Mouse (Mus musculus) lung, embryonic 15.5 days (tissue): Measurements from ENCODE around the gene Lgmn. TPM values are rescaled to one million over a fixed set of nuclear protein-coding genes. Genes with fewer than 3 reads are reported as not detected.

Source experiments
- ATAC-seq: fragments of 200-750 bp; cut with Nextera tagmentation; 2 replicates; pipeline ENCODE4 v1.8.0; 2017; ENCODE audit warnings: moderate number of reproducible peaks, borderline replicate concordance; ENCODE audit not compliant: low FRiP score, low TSS enrichment; ENCODE audit errors: extremely low read depth
- H3K27ac ChIP-seq: fragments of 300-500 bp; sonication (generic); 2 replicates; pipeline ENCODE4 v1.5.1; 2015; ENCODE audit warnings: moderate library complexity, mild to moderate bottlenecking, inconsistent platforms
- H3K27me3 ChIP-seq: fragments of 300-500 bp; sonication (generic); 2 replicates; pipeline ENCODE4 v1.6.1; 2015; ENCODE audit warnings: inconsistent platforms
- H3K36me3 ChIP-seq: fragments of 300-500 bp; sonication (generic); 2 replicates; pipeline ENCODE4 v1.6.1; 2015; ENCODE audit warnings: inconsistent platforms
- H3K4me1 ChIP-seq: fragments of 300-500 bp; sonication (generic); 2 replicates; pipeline ENCODE4 v1.6.1; 2015; ENCODE audit warnings: inconsistent platforms
- H3K4me2 ChIP-seq: fragments of 300-500 bp; sonication (generic); 2 replicates; pipeline ENCODE4 v1.6.1; 2015; ENCODE audit warnings: inconsistent platforms, mild to moderate bottlenecking, moderate library complexity
- H3K4me3 ChIP-seq: fragments of 300-500 bp; sonication (generic); 2 replicates; pipeline ENCODE4 v1.5.1; 2015; ENCODE audit warnings: mild to moderate bottlenecking, inconsistent platforms
- H3K9ac ChIP-seq: fragments of 300-500 bp; sonication (generic); 2 replicates; pipeline ENCODE4 v1.6.1; 2015; ENCODE audit warnings: inconsistent platforms
- H3K9me3 ChIP-seq: fragments of 300-500 bp; sonication (generic); 2 replicates; pipeline ENCODE4 v1.6.1; 2016; ENCODE audit warnings: inconsistent platforms
- WGBS: fragments of 180-500 bp; shearing (Covaris S2); methylation state at CpG from one replicate; pipeline ENCODE4 v1.1.7; 2015; 5-methylcytosine and 5-hydroxymethylcytosine counted together
- polyA plus RNA-seq: library from polyadenylated mRNA; unstranded; fragments of >200 nt; fragmentation: Nextera tagmentation; extraction: Ambion mirVana; gene quantifications from 2 replicates; pipeline ENCODE4 v1.2.1, GENCODE M21; 2015

Lgmn gene
- polyA plus RNA-seq, 1 experiment from 2014 or later = 127 TPM

GRCm38 (mm10) chr12:102451126-102451851 lies 11.7 kb upstream of the Lgmn start:
- ATAC-seq = no peak
- H3K9ac ChIP-seq = no peak overlapping the region
- no peaks in the 10 kb centered on the region for H3K36me3 ChIP-seq
- no peaks in the 10 kb centered on the region for H3K9me3 ChIP-seq
- H3K4me3 ChIP-seq = no peak overlapping the region
- 75% methylated on average over 8 of the region's 8 CpGs for WGBS
- peaks cover 9% of the 10 kb centered on the region for H3K4me1 ChIP-seq
- no peaks in the 10 kb centered on the region for H3K27me3 ChIP-seq
- H3K4me2 ChIP-seq = no peak overlapping the region
- H3K27ac ChIP-seq = peak overlapping the region; percentile 37; the same call in 1 of the 2 replicates

GRCm38 (mm10) chr12:102450437-102450836 lies 10.8 kb upstream of the Lgmn start:
- H3K4me1 ChIP-seq = peaks cover 9% of the 10 kb centered on the region
- ATAC-seq = peak; percentile 23; the same call in 1 of the 2 replicates
- H3K27me3 ChIP-seq = no peaks in the 10 kb centered on the region
- H3K9ac ChIP-seq = no peak overlapping the region
- no peak overlapping the region for H3K4me2 ChIP-seq
- 0 out of 2 replicates have a peak overlapping the region, but pooled peaks have one; percentile 5 for H3K27ac ChIP-seq
- H3K9me3 ChIP-seq = no peaks in the 10 kb centered on the region
- no peak overlapping the region for H3K4me3 ChIP-seq
- 41% methylated on average over 10 of the region's 10 CpGs for WGBS
- H3K36me3 ChIP-seq = no peaks in the 10 kb centered on the region

- no peak for ATAC-seq
- H3K9ac ChIP-seq = no peak overlapping the region
- 61% methylated on average over 4 of the region's 4 CpGs for WGBS
- peaks cover under 1% of the 10 kb centered on the region for H3K4me1 ChIP-seq
- no peak overlapping the region for H3K27ac ChIP-seq
- H3K4me2 ChIP-seq = no peak overlapping the region
- no peak overlapping the region for H3K4me3 ChIP-seq
- no peaks in the 10 kb centered on the region for H3K36me3 ChIP-seq
- no peaks in the 10 kb centered on the region for H3K9me3 ChIP-seq
- H3K27me3 ChIP-seq = no peaks in the 10 kb centered on the region
Observed at GRCm38 (mm10) chr12:102445436-102445835, 5.8 kb upstream of the Lgmn start.

- no peak overlapping the region for H3K9ac ChIP-seq
- ATAC-seq = no peak
- H3K27me3 ChIP-seq = no peaks in the 10 kb centered on the region
- no peak overlapping the region for H3K4me2 ChIP-seq
- H3K4me3 ChIP-seq = no peak overlapping the region
- WGBS = 80% methylated on average over 5 of the region's 5 CpGs
- H3K9me3 ChIP-seq = no peaks in the 10 kb centered on the region
- no peak overlapping the region for H3K27ac ChIP-seq
- peaks cover 4% of the 10 kb centered on the region; the same call in 1 of the 2 replicates for H3K4me1 ChIP-seq
- no peaks in the 10 kb centered on the region for H3K36me3 ChIP-seq
Observed at GRCm38 (mm10) chr12:102443676-102444075, 4.1 kb upstream of the Lgmn start.

- H3K36me3 ChIP-seq = no peaks in the 10 kb centered on the region
- H3K27me3 ChIP-seq = no peaks in the 10 kb centered on the region
- H3K9me3 ChIP-seq = no peaks in the 10 kb centered on the region
- no peak overlapping the region for H3K9ac ChIP-seq
- peaks cover 12% of the 10 kb centered on the region for H3K4me1 ChIP-seq
- H3K27ac ChIP-seq = no peak overlapping the region
- WGBS = 81% methylated on average over 15 of the region's 15 CpGs
- ATAC-seq = no peak
- no peak overlapping the region for H3K4me2 ChIP-seq
- H3K4me3 ChIP-seq = no peak overlapping the region
Observed at GRCm38 (mm10) chr12:102442639-102443038, 3.0 kb upstream of the Lgmn start.

DNA sequence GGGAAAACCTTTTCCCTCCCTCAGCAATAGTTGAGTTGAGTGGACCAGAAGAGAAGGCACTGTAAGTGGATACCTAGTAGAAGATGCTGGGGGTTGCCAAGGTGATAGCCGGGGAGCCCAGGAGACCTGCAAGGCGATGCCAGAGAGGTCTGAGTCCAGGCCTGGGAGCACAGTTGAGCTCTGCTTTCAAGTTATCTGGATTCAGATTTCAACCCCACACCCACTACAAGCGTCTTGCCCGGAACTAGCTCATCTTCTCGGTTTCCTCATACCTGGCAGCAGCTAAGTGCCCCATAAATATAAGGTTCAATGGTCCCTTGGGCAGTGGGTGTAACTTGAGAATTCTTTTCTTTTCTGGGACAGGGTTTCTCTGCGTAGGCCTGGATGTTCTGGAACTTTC lies 1.5 kb upstream of the Lgmn start:
- H3K36me3 ChIP-seq = no peaks in the 10 kb centered on the region
- 80% methylated on average over 6 of the region's 6 CpGs for WGBS
- no peak overlapping the region for H3K9ac ChIP-seq
- no peaks in the 10 kb centered on the region for H3K27me3 ChIP-seq
- H3K4me3 ChIP-seq = no peak overlapping the region
- no peaks in the 10 kb centered on the region for H3K9me3 ChIP-seq
- no peak for ATAC-seq
- no peak overlapping the region for H3K4me2 ChIP-seq
- H3K27ac ChIP-seq = no peak overlapping the region
- H3K4me1 ChIP-seq = peaks cover 25% of the 10 kb centered on the region

- ATAC-seq = no peak
- no peak overlapping the region for H3K4me3 ChIP-seq
- H3K27ac ChIP-seq = no peak overlapping the region
- H3K4me1 ChIP-seq = peaks cover 25% of the 10 kb centered on the region
- H3K36me3 ChIP-seq = no peaks in the 10 kb centered on the region
- no peak overlapping the region for H3K9ac ChIP-seq
- H3K9me3 ChIP-seq = no peaks in the 10 kb centered on the region
- no peaks in the 10 kb centered on the region for H3K27me3 ChIP-seq
- H3K4me2 ChIP-seq = no peak overlapping the region
- WGBS = 76% methylated on average over 7 of the region's 7 CpGs
Observed at GRCm38 (mm10) chr12:102440551-102440950, 938 bp upstream of the Lgmn start.

DNA sequence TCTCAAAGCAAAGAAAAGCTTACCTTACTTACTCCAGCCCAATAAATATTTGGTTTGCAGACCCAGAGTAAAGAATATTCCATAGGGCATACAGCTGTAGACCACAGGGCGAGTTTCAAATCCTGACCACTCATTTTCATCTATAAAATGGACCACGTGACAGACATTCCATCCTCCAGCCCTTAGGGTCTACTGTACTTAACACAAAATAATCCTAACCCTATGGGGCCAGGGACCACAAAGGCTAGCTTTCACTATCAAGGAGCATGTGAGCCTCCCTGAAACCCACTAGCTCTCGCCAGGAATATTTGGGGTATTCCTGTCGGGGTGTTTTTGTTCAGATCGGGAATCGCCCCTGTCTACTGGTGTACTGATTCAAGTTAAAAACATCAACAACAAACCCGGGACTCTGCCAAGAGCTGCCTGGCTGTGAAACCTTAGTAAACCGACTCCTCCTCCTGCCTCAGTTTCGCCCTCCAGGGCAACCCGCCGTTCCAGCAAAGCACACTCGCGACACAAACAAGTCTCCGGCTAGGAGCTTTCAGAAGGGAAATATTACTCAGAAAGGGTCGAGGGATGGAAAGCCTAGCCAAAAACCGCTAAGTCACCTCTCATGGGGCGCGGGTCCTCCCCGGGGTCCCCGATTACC lies 506 bp downstream of the Lgmn start:
- no peaks in the 10 kb centered on the region for H3K27me3 ChIP-seq
- no peaks in the 10 kb centered on the region for H3K36me3 ChIP-seq
- peak overlapping the region; percentile 61 for H3K4me3 ChIP-seq
- 2% methylated on average over 20 of the region's 20 CpGs for WGBS
- peaks cover 25% of the 10 kb centered on the region for H3K4me1 ChIP-seq
- H3K4me2 ChIP-seq = peak overlapping the region; percentile 62
- ATAC-seq = peak; percentile 23; the same call in 1 of the 2 replicates
- peak overlapping the region; percentile 59 for H3K9ac ChIP-seq
- H3K27ac ChIP-seq = no peak overlapping the region
- H3K9me3 ChIP-seq = no peaks in the 10 kb centered on the region

DNA sequence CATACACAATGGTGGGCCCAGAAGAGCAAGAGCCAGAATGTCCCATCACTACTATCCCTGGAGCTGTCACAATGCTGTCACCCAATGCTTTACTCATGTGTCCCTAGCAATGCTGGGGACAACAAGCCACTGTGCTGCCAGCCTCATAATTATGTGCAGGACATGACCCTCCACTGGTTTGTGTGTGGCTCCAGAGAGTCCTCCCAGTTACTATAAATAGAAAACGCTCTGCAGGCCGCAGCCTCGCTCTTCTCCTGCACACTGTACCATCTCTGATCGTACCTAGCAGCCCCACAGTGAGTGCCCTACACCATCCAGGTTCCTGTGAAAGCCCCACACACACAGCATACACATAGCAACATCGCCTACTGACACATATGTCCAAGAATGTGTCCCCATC lies 1.7 kb downstream of the Lgmn start:
- WGBS = 63% methylated on average over 5 of the region's 5 CpGs
- H3K9me3 ChIP-seq = no peaks in the 10 kb centered on the region
- no peaks in the 10 kb centered on the region for H3K27me3 ChIP-seq
- peaks cover 25% of the 10 kb centered on the region for H3K4me1 ChIP-seq
- peak overlapping the region; percentile 62 for H3K4me2 ChIP-seq
- peak overlapping the region; percentile 58 for H3K27ac ChIP-seq
- H3K4me3 ChIP-seq = peak overlapping the region; percentile 61
- peak; percentile 44; the same call in 1 of the 2 replicates for ATAC-seq
- H3K9ac ChIP-seq = no peak overlapping the region
- no peaks in the 10 kb centered on the region for H3K36me3 ChIP-seq

- no peaks in the 10 kb centered on the region for H3K9me3 ChIP-seq
Observed at GRCm38 (mm10) chr12:102436939-102437526, 2.6 kb downstream of the Lgmn start.

DNA sequence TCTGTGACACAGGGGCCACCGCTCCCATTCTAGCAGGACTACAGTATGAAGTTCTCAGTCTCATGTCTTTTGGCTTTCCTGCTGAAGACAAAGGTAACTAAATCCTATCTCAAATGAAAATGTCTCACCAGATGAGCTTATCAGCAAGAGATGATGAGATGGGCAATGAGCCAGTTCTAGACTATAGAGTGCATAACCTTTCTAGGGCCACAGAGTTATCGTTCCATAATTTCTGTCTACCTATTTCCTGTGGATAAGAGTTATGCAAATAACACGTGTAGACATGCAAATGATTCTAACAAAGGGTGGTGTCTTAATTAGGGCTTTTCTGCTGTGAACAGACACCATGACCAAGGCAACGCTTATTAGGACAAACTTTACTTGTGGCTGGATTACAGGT lies 5.5 kb downstream of the Lgmn start:
- Histone ChIP-seq H3K4me2 (no peak overlapping the region), H3K9ac (no peak overlapping the region), H3K27ac (no peak overlapping the region), H3K36me3 (no peaks in the 10 kb centered on the region), H3K4me3 (no peak overlapping the region), H3K27me3 (no peaks in the 10 kb centered on the region), H3K9me3 (no peaks in the 10 kb centered on the region), H3K4me1 (peaks cover 29% of the 10 kb centered on the region)
- no peak for ATAC-seq
- WGBS = 77% methylated on average over 4 of the region's 4 CpGs

More at GRCm38 (mm10) chr12:102436939-102437526, 2.6 kb downstream of the Lgmn start:
- peak overlapping the region; percentile 58; the same call in 1 of the 2 replicates for H3K27ac ChIP-seq
- no peak overlapping the region for H3K4me3 ChIP-seq
- H3K4me1 ChIP-seq = peaks cover 29% of the 10 kb centered on the region
- WGBS = 63% methylated on average over 10 of the region's 10 CpGs
- H3K4me2 ChIP-seq = peak overlapping the region; percentile 62
- H3K27me3 ChIP-seq = no peaks in the 10 kb centered on the region
- H3K9ac ChIP-seq = no peak overlapping the region
- H3K36me3 ChIP-seq = no peaks in the 10 kb centered on the region
- ATAC-seq = no peak

DNA sequence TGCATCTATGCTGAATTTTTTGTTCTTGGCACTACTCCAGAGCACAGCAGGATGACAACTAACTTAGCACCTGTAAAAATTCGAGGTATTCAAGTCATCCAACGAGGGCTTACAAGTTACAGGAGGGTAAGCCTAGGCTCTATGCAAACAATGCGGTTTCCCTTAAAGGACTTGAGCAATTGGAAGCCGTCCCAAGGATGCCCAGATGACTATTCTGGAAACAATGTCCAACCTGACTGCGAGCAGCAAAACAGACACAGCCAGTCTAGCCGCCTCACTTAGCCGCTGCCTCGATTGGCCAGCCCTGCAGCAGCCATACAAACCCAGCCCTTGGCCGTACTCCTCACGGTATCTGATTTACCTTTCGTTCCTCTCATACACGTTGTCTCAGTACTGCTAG lies 7.4 kb downstream of the Lgmn start:
- Histone ChIP-seq H3K27ac (no peak overlapping the region), H3K9me3 (no peaks in the 10 kb centered on the region), H3K4me1 (peaks cover 13% of the 10 kb centered on the region; the same call in 1 of the 2 replicates), H3K36me3 (no peaks in the 10 kb centered on the region), H3K9ac (no peak overlapping the region), H3K27me3 (no peaks in the 10 kb centered on the region), H3K4me3 (no peak overlapping the region), H3K4me2 (no peak overlapping the region)
- no peak for ATAC-seq
- WGBS = 69% methylated on average over 12 of the region's 12 CpGs
